Mouse (Mus musculus) small intestine, adult 2 months (tissue): Measurements from ENCODE around the gene Fam213b. TPM values are rescaled to one million over a fixed set of nuclear protein-coding genes. Genes with fewer than 3 reads are reported as not detected.

Experiments used
- H3K27ac ChIP-seq: fragments of 200-500 bp; 2 replicates; pipeline ENCODE4 v1.5.1; 2012; ENCODE audit warnings: low read depth, low read length, control low read depth, inconsistent platforms; ENCODE audit not compliant: insufficient read depth
- H3K27me3 ChIP-seq: fragments of 200-500 bp; 2 replicates; pipeline ENCODE4 v1.6.1; 2012; ENCODE audit warnings: mild to moderate bottlenecking, moderate library complexity, low read length, inconsistent platforms; ENCODE audit not compliant: control insufficient read depth, insufficient read depth
- H3K36me3 ChIP-seq: fragments of 200-500 bp; 2 replicates; pipeline ENCODE4 v1.6.1; 2012; ENCODE audit warnings: mild to moderate bottlenecking, low read length, control low read depth, inconsistent platforms; ENCODE audit not compliant: control insufficient read depth, insufficient read depth
- H3K4me1 ChIP-seq: fragments of 200-500 bp; 2 replicates; pipeline ENCODE4 v1.6.1; 2012; ENCODE audit warnings: low read length, inconsistent platforms, mixed read lengths; ENCODE audit not compliant: control insufficient read depth, insufficient read depth, insufficient read length
- H3K4me3 ChIP-seq: fragments of 200-500 bp; 2 replicates; pipeline ENCODE4 v1.5.1; 2012; ENCODE audit warnings: low read depth, mild to moderate bottlenecking, control low read depth, inconsistent platforms, low read length, moderate library complexity
- CTCF ChIP-seq: fragments of 200-500 bp; IDR thresholded peaks from 2 replicates; pipeline ENCODE4 v1.5.1; 2012; ENCODE audit warnings: low read depth, mild to moderate bottlenecking, control low read depth, inconsistent platforms, low read length, moderate library complexity, mixed read lengths; ENCODE audit not compliant: insufficient replicate concordance, insufficient read length; ENCODE audit errors: extremely low read depth
- POLR2A ChIP-seq: fragments of 200-500 bp; IDR thresholded peaks from 2 replicates; pipeline ENCODE4 v1.6.1; 2012; ENCODE audit warnings: low read depth, mild to moderate bottlenecking, control low read depth, inconsistent platforms, low read length, moderate library complexity
- WGBS: fragments of 180-500 bp; shearing (Covaris S2); methylation state at CpG from one replicate; pipeline ENCODE4 v1.1.7; 2018; 5-methylcytosine and 5-hydroxymethylcytosine counted together
- polyA plus RNA-seq: library from polyadenylated mRNA; depleted of rRNA; stranded (reverse); fragments of >200 nt; gene quantifications from 2 replicates; pipeline ENCODE4 v1.2.3, GENCODE M21; 2012

Fam213b gene
- polyA plus RNA-seq, 1 experiment: 197 TPM

DNA sequence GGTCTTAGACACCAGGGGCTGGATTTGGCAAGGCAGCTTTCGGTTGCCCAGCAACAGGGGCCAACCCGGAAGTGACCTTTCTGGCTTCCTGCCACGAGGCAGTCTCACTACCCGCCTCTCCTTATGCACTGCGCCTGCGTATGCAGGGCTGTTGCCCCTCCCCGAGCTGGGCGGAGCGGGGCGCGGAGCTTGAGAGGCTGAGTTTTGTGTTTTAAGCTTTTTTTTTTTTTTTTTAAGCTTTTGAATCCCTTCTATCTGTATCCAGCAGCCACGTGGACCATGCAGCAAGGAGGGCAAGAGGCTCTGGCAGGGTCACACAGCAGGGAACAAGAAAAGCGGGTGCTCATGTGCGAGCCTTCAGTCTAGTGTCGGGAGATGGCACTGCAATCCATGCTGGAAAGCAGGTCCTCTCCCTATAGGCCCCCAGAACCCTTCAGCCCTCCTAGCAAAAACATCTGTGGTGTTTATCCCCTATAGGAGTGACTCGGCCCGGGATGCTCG is 34.6 kb downstream of the Fam213b start:
- Histone ChIP-seq H3K4me3 (peak overlapping the region; percentile 60), H3K27ac (no peak overlapping the region), H3K27me3 (no peaks in the 10 kb centered on the region), H3K4me1 (peaks cover 7% of the 10 kb centered on the region; the same call in 1 of the 2 replicates), H3K36me3 (no peaks in the 10 kb centered on the region)
- whole genome bisulfite sequencing: under 1% methylated on average over 18 of the region's 18 CpGs
- TF ChIP-seq CTCF: peak; percentile 65; the same call in 1 of the 2 replicates
- no peak for TF ChIP-seq POLR2A

DNA sequence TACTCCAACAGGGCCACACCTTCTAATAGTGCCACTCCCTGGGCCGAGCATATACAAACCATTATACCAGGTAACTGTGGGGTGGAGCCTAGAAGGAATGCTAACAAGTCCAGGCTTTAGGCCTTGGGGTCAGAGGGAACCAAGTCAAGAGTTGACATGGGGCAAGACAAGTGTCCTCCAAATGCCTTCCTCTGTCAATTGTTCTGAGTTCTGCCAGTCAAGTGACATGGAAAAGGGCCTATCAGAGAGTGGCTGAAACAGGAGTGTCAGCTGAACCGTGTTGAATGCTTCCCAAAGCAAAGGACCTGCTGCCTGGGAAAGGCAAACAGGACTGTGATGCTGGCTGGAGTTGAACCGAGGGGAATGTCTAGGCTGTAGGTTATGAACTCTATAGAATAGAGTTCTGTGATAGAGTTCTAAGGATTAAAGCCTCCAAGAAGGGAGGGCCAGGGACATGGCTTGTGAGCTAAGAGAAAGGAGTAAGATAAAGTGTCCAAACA is 35.4 kb downstream of the Fam213b start:
- WGBS: 68% methylated on average over 3 of the region's 3 CpGs
- TF ChIP-seq POLR2A: no peak
- no peak for TF ChIP-seq CTCF
- no peaks in the 10 kb centered on the region for H3K36me3 ChIP-seq
- H3K4me3 ChIP-seq: no peak overlapping the region
- H3K27me3 ChIP-seq: no peaks in the 10 kb centered on the region
- peaks cover 7% of the 10 kb centered on the region; the same call in 1 of the 2 replicates for H3K4me1 ChIP-seq
- H3K27ac ChIP-seq: no peak overlapping the region

DNA sequence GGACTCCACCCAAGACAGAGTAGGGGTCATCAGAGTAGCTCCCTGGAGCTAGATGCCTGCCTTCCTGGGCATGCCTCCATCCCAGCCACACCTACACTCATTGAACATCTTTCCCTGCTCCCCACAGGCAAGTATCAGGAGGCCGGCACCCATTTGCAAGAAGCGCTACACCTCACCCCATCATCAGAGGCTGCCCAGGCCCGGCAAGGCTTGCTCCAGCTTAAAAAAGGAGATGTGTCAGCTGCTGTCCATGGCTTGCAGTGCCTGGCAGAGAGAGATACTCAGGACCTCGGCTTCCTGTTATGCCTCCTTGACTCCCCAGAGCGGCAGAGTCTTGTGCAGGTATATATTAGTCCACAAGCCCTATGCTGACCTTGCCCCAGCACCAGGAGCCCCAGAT is 37.0 kb downstream of the Fam213b start:
- H3K27ac ChIP-seq: no peak overlapping the region
- 0 out of 2 replicates have a peak, but pooled peaks cover under 1% of the 10 kb centered on the region for H3K27me3 ChIP-seq
- 78% methylated on average over 5 of the region's 5 CpGs for WGBS
- TF ChIP-seq POLR2A (no peak), CTCF (no peak)
- H3K4me3 ChIP-seq: no peak overlapping the region
- H3K36me3 ChIP-seq: no peaks in the 10 kb centered on the region
- peaks cover 7% of the 10 kb centered on the region; the same call in 1 of the 2 replicates for H3K4me1 ChIP-seq

DNA sequence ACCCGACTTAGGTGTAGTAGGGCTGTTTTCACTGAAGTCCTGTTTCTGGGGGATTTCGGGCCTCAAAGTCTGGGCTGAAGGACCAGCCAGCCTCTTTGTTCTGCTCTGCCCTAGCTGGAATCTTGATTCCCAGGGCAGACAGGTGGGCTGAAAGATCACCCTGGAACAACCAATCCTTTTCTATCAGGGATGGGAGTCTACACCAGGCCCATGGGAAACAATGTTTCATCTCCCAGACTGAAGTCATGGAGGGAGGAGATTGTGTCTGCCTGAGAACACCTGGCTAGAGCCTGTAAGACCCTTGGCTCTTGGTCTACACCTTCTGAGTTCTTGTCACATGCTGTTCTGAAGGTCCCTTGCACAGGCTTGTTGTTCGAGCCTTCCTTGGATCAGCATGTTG is 40.3 kb downstream of the Fam213b start:
- Histone ChIP-seq H3K36me3 (no peaks in the 10 kb centered on the region), H3K27me3 (peaks cover 20% of the 10 kb centered on the region), H3K27ac (no peak overlapping the region), H3K4me3 (no peak overlapping the region), H3K4me1 (peaks cover 2% of the 10 kb centered on the region; the same call in 1 of the 2 replicates)
- WGBS: 74% methylated on average over 3 of the region's 3 CpGs
- no peak for TF ChIP-seq POLR2A
- TF ChIP-seq CTCF: no peak

DNA sequence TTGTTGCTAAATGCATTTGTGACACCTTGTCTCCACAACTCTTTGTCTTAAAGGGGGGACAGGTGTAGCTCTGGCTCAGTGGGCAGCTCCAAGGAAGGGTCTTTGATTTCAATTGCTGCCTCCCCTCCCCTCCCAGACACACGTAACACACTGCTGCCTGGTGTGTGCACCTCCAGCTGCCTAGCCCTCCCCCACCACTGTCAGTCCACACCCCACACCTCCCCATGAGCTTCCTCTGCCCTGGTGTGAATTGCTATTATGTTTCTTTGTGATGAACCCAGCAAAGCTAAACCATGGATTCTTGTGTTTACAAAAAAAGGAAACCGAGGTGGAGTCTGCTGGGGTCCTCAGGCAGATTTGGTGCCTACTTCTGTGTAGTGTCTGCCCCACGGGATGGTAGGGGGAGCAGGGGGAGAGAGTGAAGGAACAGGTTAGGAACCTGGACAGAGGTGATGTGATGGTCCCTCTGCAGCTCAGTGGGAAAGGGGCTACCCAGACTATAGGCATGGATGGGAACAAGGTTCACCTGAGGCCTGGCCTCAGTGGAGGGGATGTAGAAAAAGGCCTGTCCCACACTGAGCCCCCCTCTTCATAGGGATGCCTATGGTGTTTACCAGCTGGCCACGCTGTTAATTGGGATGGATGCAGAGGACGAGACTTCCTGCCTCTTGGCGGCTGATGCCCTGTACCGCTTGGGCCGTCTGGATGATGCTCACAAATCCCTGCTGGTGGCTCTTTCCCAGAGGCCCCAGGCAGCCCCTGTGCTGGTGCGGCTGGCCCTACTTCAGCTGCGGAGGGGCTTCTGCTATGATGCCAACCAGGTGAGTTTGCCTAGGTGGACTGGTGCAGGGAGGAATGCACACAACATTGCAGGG is 41.3 kb downstream of the Fam213b start:
- no peak overlapping the region for H3K4me3 ChIP-seq
- WGBS: 84% methylated on average over 10 of the region's 10 CpGs
- no peaks in the 10 kb centered on the region for H3K36me3 ChIP-seq
- H3K27ac ChIP-seq: no peak overlapping the region
- peaks cover 20% of the 10 kb centered on the region for H3K27me3 ChIP-seq
- TF ChIP-seq POLR2A (no peak), CTCF (no peak)
- H3K4me1 ChIP-seq: peaks cover 2% of the 10 kb centered on the region; the same call in 1 of the 2 replicates

DNA sequence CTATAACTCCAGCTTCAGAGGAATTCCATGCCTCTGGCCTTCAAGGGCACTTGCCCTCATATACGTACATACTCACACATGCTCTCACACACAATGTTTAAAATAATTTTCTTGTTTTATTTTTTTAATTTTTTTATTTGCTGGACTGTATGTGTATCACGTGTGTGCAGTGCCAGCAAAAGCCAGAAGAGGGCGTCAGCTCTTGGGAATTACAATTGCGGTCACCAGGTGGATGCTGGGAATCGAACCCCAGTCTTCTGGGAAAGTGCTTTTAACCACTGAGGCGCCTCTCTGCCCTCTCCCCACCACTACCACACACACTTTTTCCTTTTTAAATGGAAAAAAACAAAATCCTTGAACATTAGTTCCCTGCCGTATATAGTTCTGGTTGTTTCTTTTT is 42.1 kb downstream of the Fam213b start:
- H3K4me1 ChIP-seq: peaks cover 2% of the 10 kb centered on the region; the same call in 1 of the 2 replicates
- H3K4me3 ChIP-seq: no peak overlapping the region
- WGBS: 91% methylated on average over 7 of the region's 7 CpGs
- H3K27ac ChIP-seq: no peak overlapping the region
- no peaks in the 10 kb centered on the region for H3K36me3 ChIP-seq
- TF ChIP-seq POLR2A (no peak), CTCF (no peak)
- H3K27me3 ChIP-seq: peaks cover 20% of the 10 kb centered on the region

DNA sequence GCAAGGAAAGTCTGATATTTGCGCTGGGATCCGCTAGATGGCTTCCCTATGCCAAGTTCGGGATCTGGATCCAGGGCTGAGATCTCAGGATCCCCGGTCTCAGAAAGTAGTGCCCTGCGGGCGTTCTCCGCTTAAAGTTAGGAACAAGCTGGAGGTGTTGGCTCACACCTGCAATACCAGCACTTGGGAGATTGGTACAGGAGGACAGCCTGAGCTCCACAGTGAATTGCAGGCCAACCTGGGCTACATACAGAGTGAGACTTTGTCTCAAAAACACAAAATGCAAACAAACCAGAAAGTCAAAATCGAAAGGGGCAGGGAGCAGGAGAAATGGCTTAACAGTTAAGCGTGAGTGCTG is 42.5 kb downstream of the Fam213b start:
- WGBS: 15% methylated on average over 9 of the region's 9 CpGs
- peaks cover 20% of the 10 kb centered on the region for H3K27me3 ChIP-seq
- H3K36me3 ChIP-seq: no peaks in the 10 kb centered on the region
- H3K27ac ChIP-seq: no peak overlapping the region
- peak overlapping the region; percentile 58 for H3K4me3 ChIP-seq
- H3K4me1 ChIP-seq: peaks cover 2% of the 10 kb centered on the region; the same call in 1 of the 2 replicates
- TF ChIP-seq POLR2A: no peak
- TF ChIP-seq CTCF: no peak
